Comparison of ENCODE assay signal across 9 mouse cellular contexts in genomic region chr4:114924971-114925916, GRCm38 (mm10). TPM values are rescaled to one million over a fixed set of nuclear protein-coding genes. Genes with fewer than 3 reads are reported as not detected.
DNase-seq lines count a peak whose midpoint lies in the region; ATAC-seq and TF ChIP-seq lines count a peak whose summit lies in the region.
"Had no signal": no experiment of that assay in that cellular context is flagged by ENCODE, and none has a peak within 500 bp of the region (broad histone marks: within the 10 kb centered on the region; RNA-seq: fewer than 3 reads in every experiment).

No protein-coding gene starts in this region.

- H3K36me3 ChIP-seq in ES-E14 (ENCODE audit: control insufficient read depth, insufficient read depth, low read length, poor library complexity, severe bottlenecking) = no peaks in the 10 kb centered on the region
- H3K36me3 ChIP-seq in forebrain, embryonic 14.5 days (ENCODE audit: control insufficient read depth, insufficient read depth, low read length) = no peaks in the 10 kb centered on the region
- no peaks in the 10 kb centered on the region for H3K36me3 ChIP-seq in midbrain, embryonic 12.5 days

- peak overlapping the region; percentile 46 for H3K4me2 ChIP-seq in forebrain, embryonic 14.5 days (ENCODE audit: low read length)
- peak overlapping the region; percentile 59 for H3K4me2 ChIP-seq in midbrain, embryonic 12.5 days (replicated peaks)

- TF ChIP-seq CTCF in gastrocnemius, adult 2 months (IDR thresholded peaks at IDR 0.05) = no peak

- WGBS in forebrain, embryonic 14.5 days = under 1% methylated on average over 115 of the region's 125 CpGs
- WGBS in midbrain, embryonic 12.5 days = under 1% methylated on average over 110 of the region's 125 CpGs

- peak; percentile 57 for DNase-seq in gastrocnemius, adult 2 months
- no peak for DNase-seq in gastrocnemius, adult 8-10 months (ENCODE audit: low spot score in 2 of 2)
- no peak for DNase-seq in ES-E14 (ENCODE audit: low read depth, low spot score)
- DNase-seq in forebrain, embryonic 14.5 days (ENCODE audit: low spot score) = no peak
- peak; percentile 65 for DNase-seq in kidney, postnatal 10 days
- DNase-seq in cerebellum, adult 11-12 months = no peak

- no peaks in the 10 kb centered on the region for H3K9me3 ChIP-seq in ES-E14 (ENCODE audit: control insufficient read depth, insufficient read depth, low read depth, low read length)
- H3K9me3 ChIP-seq in forebrain, embryonic 14.5 days (replicated peaks; ENCODE audit: control insufficient read depth, low read length) = no peaks in the 10 kb centered on the region
- H3K9me3 ChIP-seq in midbrain, embryonic 12.5 days = no peaks in the 10 kb centered on the region

- in situ Hi-C loops in ES-E14 (cut with MboI; ENCODE audit: low sequenced_read_pairs in 2 of 2, unreplicated experiment in 2 of 2) = loop anchor here (25.0 kb wide), 3 partner anchors 263 to 1012 kb away; partner anchors contain the start of genes Dmbx1 (in 1 of the 2) and Trabd2b (in 1 of the 2)

- no peaks in the 10 kb centered on the region for H3K4me1 ChIP-seq in ES-E14 (ENCODE audit: control insufficient read depth in 2 of 2, insufficient read depth in 2 of 2, low read length in 2 of 2, poor library complexity in 1 of 2)
- no peaks in the 10 kb centered on the region for H3K4me1 ChIP-seq in forebrain, embryonic 14.5 days (ENCODE audit: control insufficient read depth, insufficient read depth, low read length)
- peaks cover 17% of the 10 kb centered on the region for H3K4me1 ChIP-seq in midbrain, embryonic 12.5 days

- intact Hi-C loops in gastrocnemius, adult 2 months (cut with DNase I) = no loop called here

- peak; percentile 51; the same call in 1 of the 2 replicates for ATAC-seq in forebrain, embryonic 14.5 days
- ATAC-seq in midbrain, embryonic 12.5 days (ENCODE audit: low FRiP score, low read depth) = peak; percentile 34; the same call in 1 of the 2 replicates
- no peak for ATAC-seq in activated CD4-positive, CD25-positive, alpha-beta regulatory T cell, adult 4 months

- peak overlapping the region; percentile 25; the same call in 1 of the 2 replicates for H3K9ac ChIP-seq in ES-E14 (ENCODE audit: insufficient read depth, low read depth, low read length, poor library complexity, severe bottlenecking)
- H3K9ac ChIP-seq in forebrain, embryonic 14.5 days (ENCODE audit: low read length) = no peak overlapping the region
- H3K9ac ChIP-seq in midbrain, embryonic 12.5 days (replicated peaks) = no peak overlapping the region; the same call in 1 of the 2 replicates

- peaks cover 79% of the 10 kb centered on the region for H3K27me3 ChIP-seq in forebrain, embryonic 14.5 days (replicated peaks; ENCODE audit: control insufficient read depth, insufficient read depth, low read length)
- peaks cover 77% of the 10 kb centered on the region for H3K27me3 ChIP-seq in midbrain, embryonic 12.5 days

- H3K27ac ChIP-seq in gastrocnemius, adult 2 months = no peak overlapping the region
- H3K27ac ChIP-seq in ES-E14 (ENCODE audit: insufficient read depth, low read depth, low read length, poor library complexity, severe bottlenecking) = no peak overlapping the region
- no peak overlapping the region for H3K27ac ChIP-seq in forebrain, embryonic 14.5 days (ENCODE audit: low read depth, low read length)
- no peak overlapping the region for H3K27ac ChIP-seq in midbrain, embryonic 12.5 days (replicated peaks)

- peak overlapping the region; percentile 71 for H3K4me3 ChIP-seq in gastrocnemius, adult 2 months
- peak overlapping the region; percentile 59 to 61; a peak in 3 of 4 replicates for H3K4me3 ChIP-seq in ES-E14 (ENCODE audit: insufficient read depth in 1 of 2, low read depth in 1 of 2, low read length in 2 of 2, poor library complexity in 1 of 2, severe bottlenecking in 1 of 2)
- H3K4me3 ChIP-seq in forebrain, embryonic 14.5 days (ENCODE audit: low read depth, low read length) = peak overlapping the region; percentile 30
- peak overlapping the region; percentile 46 for H3K4me3 ChIP-seq in midbrain, embryonic 12.5 days
- H3K4me3 ChIP-seq: erythroblast, embryonic 14.5 days had no signal

TF ChIP-seq in ES-E14, 5 proteins besides CTCF, POLR2A, EP300 and RAD21:
- no peak for TF ChIP-seq HCFC1 (IDR thresholded peaks at IDR 0.05; ENCODE audit: borderline replicate concordance, insufficient read depth, low read length)
- no peak for TF ChIP-seq CHD2 (IDR thresholded peaks at IDR 0.05; ENCODE audit: low read depth, low read length)
- TF ChIP-seq ZNF384 (IDR thresholded peaks at IDR 0.05; ENCODE audit: low read depth, low read length) = no peak
- TF ChIP-seq MAFK (IDR thresholded peaks at IDR 0.05; ENCODE audit: insufficient read depth, low read depth, low read length) = no peak
- TF ChIP-seq ZC3H11A (IDR thresholded peaks at IDR 0.05; ENCODE audit: borderline replicate concordance, low read depth, low read length) = no peak

RNA-seq across cellular contexts. Expression of gene Foxe3, which starts 0.6 kb away (rescaled TPM):
- total RNA-seq in gastrocnemius, adult 2 months (2021) = not detected
- total RNA-seq in gastrocnemius, adult 8-10 months (2022) = not detected
- total RNA-seq in ES-E14 (2012; rRNA removed) = not detected in 2 replicates
- polyA plus RNA-seq in forebrain, embryonic 14.5 days (2014; fragmentation: Nextera tagmentation; extraction: Ambion mirVana) = not detected in 2 replicates
- polyA plus RNA-seq in midbrain, embryonic 12.5 days (2016; fragmentation: Nextera tagmentation; extraction: Ambion mirVana) = 0.42 and 0.46 TPM in 2 replicates
- polyA plus RNA-seq in activated CD4-positive, CD25-positive, alpha-beta regulatory T cell, adult 4 months (2017; shearing (Covaris generic)) = not detected
- polyA plus RNA-seq: erythroblast, embryonic 14.5 days had no signal

RNA-seq across cellular contexts. Expression of gene Foxd2, which starts 16.6 kb away (rescaled TPM):
- total RNA-seq in gastrocnemius, adult 2 months (2021) = under 1 TPM; 0.14 to 0.38 TPM
- under 1 TPM in 3 of 4 experiments, not detected in 1; 0.10 to 0.29 (median 0.19) TPM for total RNA-seq in gastrocnemius, adult 8-10 months (2022)
- total RNA-seq in ES-E14 (2012; rRNA removed) = 0.09 TPM in 1 of 2 replicates, not detected in the other
- 0.27 and 0.38 TPM in 2 replicates for polyA plus RNA-seq in forebrain, embryonic 14.5 days (2014; fragmentation: Nextera tagmentation; extraction: Ambion mirVana)
- polyA plus RNA-seq in midbrain, embryonic 12.5 days (2016; fragmentation: Nextera tagmentation; extraction: Ambion mirVana) = 3.0 and 5.2 TPM in 2 replicates
- polyA plus RNA-seq in activated CD4-positive, CD25-positive, alpha-beta regulatory T cell, adult 4 months (2017; shearing (Covaris generic)) = under 1 TPM in 1 of 2 experiments, not detected in 1; 0.17 TPM

Comparison
In these comparisons a context has a peak if more than half of its experiments do, and no peak if none do; other contexts are left out.
1. DNase-seq: peak in gastrocnemius, adult 2 months (single experiment) and kidney, postnatal 10 days (single experiment); none in gastrocnemius, adult 8-10 months (0 of 2), ES-E14 (single experiment), forebrain, embryonic 14.5 days (single experiment) and cerebellum, adult 11-12 months (single experiment).
2. Peak in every context shown above with its lines, with median percentiles within 50 percentile points of each other: H3K4me3 ChIP-seq.